Mouse (Mus musculus): Measurements from ENCODE around the gene 1700018B08Rik. TPM values are rescaled to one million over a fixed set of nuclear protein-coding genes. Genes with fewer than 3 reads are reported as not detected.

The 1700018B08Rik gene
- polyA plus RNA-seq, 1 experiment from 2014 or later: not detected

DNA sequence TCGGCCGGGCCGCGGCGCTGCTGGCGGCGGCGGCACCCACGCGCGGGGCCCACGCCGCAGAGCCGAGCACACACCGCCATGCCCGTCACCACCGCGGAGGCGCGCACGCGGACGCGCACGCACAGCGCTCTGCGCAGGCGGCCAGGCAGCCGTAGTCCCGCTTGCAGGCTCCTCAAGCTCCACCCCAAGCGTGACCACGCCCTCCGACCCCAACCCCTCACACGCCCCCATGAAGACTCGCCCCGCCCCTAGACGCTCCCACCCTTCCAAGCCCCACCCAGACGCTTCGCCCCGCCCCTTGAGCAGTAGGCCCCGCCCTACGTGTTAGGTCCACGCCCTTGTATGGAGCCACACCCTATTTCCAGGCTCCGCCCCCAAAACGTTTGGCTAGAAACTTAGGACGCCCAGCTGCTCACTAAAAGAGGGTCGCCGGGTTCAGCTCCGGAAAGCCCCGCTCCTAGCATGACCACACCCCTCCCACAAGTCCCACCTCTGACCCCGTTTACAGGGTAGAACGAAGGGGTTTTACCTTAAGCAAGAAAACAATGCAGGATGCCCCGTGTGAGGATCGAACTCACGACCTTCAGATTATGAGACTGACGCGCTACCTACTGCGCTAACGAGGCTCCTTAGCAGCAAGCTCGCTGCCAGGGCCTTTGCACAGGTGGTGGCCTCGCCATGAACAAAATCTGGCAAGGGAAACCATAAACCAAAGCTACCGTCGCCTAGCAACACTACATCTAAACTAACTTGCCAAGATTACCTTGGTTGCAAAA lies 34.7 kb upstream of the 1700018B08Rik start, which contains the start of gene Fbxo31:
Gene Fbxo31, minus strand, starts transcription at position 131 of the 776 bp plus-strand sequence.
- Histone ChIP-seq H3K27ac (peak within 1 kb of the TSS; percentile 20; the same call in 1 of the 2 replicates), H3K4me2 (replicated peaks) (peak within 1 kb of the TSS; percentile 89), H3K27me3 (no peaks in the 10 kb centered on the region), H3K9ac (peak within 1 kb of the TSS; percentile 82), H3K9me3 (no peaks in the 10 kb centered on the region), H3K4me3 (peak within 1 kb of the TSS; percentile 91), H3K36me3 (no peaks in the 10 kb centered on the region), H3K4me1 (peaks cover 23% of the 10 kb centered on the region)
- 2% methylated on average over 62 of the region's 63 CpGs for WGBS
- peak; percentile 83 for ATAC-seq (ENCODE audit: insufficient number of reproducible peaks, insufficient read depth, low FRiP score, low TSS enrichment)

GRCm38 (mm10) chr8:121577751-121578675 lies 33.9 kb upstream of the 1700018B08Rik start:
- Histone ChIP-seq H3K36me3 (no peaks in the 10 kb centered on the region), H3K27me3 (no peaks in the 10 kb centered on the region), H3K9ac (peak overlapping the region; percentile 82), H3K4me2 (replicated peaks) (peak overlapping the region; percentile 89), H3K4me3 (peak overlapping the region; percentile 91), H3K4me1 (peaks cover 23% of the 10 kb centered on the region), H3K9me3 (no peaks in the 10 kb centered on the region), H3K27ac (peak overlapping the region; percentile 20; the same call in 1 of the 2 replicates)
- under 1% methylated on average over 44 of the region's 44 CpGs for WGBS
- ATAC-seq (ENCODE audit: insufficient number of reproducible peaks, insufficient read depth, low FRiP score, low TSS enrichment): peak; percentile 49

GRCm38 (mm10) chr8:121575661-121576060 lies 31.5 kb upstream of the 1700018B08Rik start:
- 79% methylated on average over 3 of the region's 3 CpGs for WGBS
- Histone ChIP-seq H3K9ac (no peak overlapping the region), H3K27me3 (no peaks in the 10 kb centered on the region), H3K4me1 (peaks cover 23% of the 10 kb centered on the region), H3K4me3 (no peak overlapping the region), H3K4me2 (replicated peaks) (no peak overlapping the region), H3K36me3 (no peaks in the 10 kb centered on the region), H3K27ac (no peak overlapping the region), H3K9me3 (no peaks in the 10 kb centered on the region)
- ATAC-seq (ENCODE audit: insufficient number of reproducible peaks, insufficient read depth, low FRiP score, low TSS enrichment): no peak

DNA sequence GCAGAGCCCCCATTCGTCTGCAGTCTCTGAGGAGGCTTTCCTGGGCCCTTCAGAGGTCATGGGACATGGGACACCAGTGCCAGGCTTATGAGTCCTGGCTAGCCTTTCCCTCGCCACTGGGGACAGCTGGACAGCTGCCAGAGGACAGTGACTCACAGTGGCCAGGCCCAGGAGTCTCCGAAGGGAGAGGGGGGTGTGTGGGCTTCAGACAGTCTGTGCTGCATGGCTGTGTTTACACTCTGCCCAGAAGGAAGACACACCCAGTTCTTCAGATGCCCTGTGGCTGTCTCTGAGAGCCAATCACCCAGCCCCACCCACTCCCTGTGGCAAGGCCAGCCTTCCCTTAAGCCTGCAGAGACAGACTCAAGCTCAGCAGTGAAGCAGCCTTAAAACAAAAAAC lies 29.2 kb upstream of the 1700018B08Rik start:
- Histone ChIP-seq H3K4me1 (peaks cover 23% of the 10 kb centered on the region), H3K4me3 (no peak overlapping the region), H3K4me2 (replicated peaks) (no peak overlapping the region), H3K9me3 (no peaks in the 10 kb centered on the region), H3K36me3 (no peaks in the 10 kb centered on the region), H3K27me3 (no peaks in the 10 kb centered on the region), H3K27ac (no peak overlapping the region), H3K9ac (no peak overlapping the region)
- WGBS: 53% methylated on average over 3 of the region's 3 CpGs
- ATAC-seq (ENCODE audit: insufficient number of reproducible peaks, insufficient read depth, low FRiP score, low TSS enrichment): no peak

DNA sequence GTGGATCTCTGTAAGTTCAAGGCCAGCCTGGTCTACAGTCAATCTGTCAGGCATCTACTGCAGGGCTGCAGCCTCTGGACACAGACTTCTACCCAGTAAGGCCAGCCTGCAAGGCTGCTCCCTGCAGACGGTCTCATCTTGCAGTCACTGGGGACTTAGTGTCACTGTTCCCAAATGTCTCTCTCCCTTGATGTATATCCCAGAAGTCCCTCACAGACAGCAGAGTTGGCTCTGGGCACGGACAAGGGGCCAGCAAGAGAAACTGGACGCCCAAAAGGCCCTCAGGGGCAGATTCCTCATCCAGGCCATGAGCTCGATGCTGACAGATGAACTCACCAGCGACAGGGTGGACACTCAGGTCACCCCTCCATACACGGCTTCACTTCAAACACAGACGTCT lies 28.0 kb upstream of the 1700018B08Rik start:
- no peak for ATAC-seq (ENCODE audit: insufficient number of reproducible peaks, insufficient read depth, low FRiP score, low TSS enrichment)
- Histone ChIP-seq H3K36me3 (no peaks in the 10 kb centered on the region), H3K4me1 (peaks cover 15% of the 10 kb centered on the region), H3K4me2 (replicated peaks) (no peak overlapping the region), H3K9ac (no peak overlapping the region), H3K27ac (no peak overlapping the region), H3K9me3 (no peaks in the 10 kb centered on the region), H3K27me3 (no peaks in the 10 kb centered on the region), H3K4me3 (no peak overlapping the region)
- WGBS: 63% methylated on average over 7 of the region's 7 CpGs

DNA sequence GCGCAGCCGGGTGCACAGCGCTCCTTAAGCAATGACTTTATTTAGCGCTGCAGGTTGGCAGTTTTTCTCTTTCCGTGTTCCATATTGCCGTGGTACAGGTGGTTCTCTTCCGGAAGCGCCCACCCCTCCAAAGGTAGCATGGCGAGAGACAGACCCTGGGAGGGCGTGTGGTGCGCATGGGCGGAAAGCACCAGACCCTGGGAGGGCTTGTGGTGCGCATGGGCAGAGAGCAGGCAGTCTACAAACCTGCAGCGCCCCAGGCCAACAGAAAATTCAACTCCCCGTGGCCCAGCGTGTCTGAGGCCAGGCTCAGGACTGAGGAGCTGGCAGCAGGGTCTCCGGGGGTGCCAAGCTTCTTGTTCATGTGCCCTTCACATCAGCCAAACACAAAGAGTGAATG lies 26.7 kb upstream of the 1700018B08Rik start:
- Histone ChIP-seq H3K9me3 (no peaks in the 10 kb centered on the region), H3K4me3 (no peak overlapping the region), H3K27me3 (no peaks in the 10 kb centered on the region), H3K4me1 (0 out of 2 replicates have a peak, but pooled peaks cover 4% of the 10 kb centered on the region), H3K36me3 (peaks cover 5% of the 10 kb centered on the region; the same call in 1 of the 2 replicates), H3K4me2 (replicated peaks) (no peak overlapping the region), H3K27ac (no peak overlapping the region), H3K9ac (no peak overlapping the region)
- 84% methylated on average over 17 of the region's 17 CpGs for WGBS
- ATAC-seq (ENCODE audit: insufficient number of reproducible peaks, insufficient read depth, low FRiP score, low TSS enrichment): no peak

- Histone ChIP-seq H3K27me3 (no peaks in the 10 kb centered on the region), H3K36me3 (peaks cover 8% of the 10 kb centered on the region), H3K9ac (no peak overlapping the region), H3K4me2 (replicated peaks) (no peak overlapping the region), H3K4me1 (0 out of 2 replicates have a peak, but pooled peaks cover 2% of the 10 kb centered on the region), H3K9me3 (no peaks in the 10 kb centered on the region), H3K27ac (no peak overlapping the region), H3K4me3 (no peak overlapping the region)
- WGBS: 81% methylated on average over 21 of the region's 21 CpGs
- ATAC-seq (ENCODE audit: insufficient number of reproducible peaks, insufficient read depth, low FRiP score, low TSS enrichment): no peak
Measured at GRCm38 (mm10) chr8:121570335-121570734, 26.2 kb upstream of the 1700018B08Rik start.

GRCm38 (mm10) chr8:121568321-121568720 lies 24.2 kb upstream of the 1700018B08Rik start:
- no peak overlapping the region for H3K27ac ChIP-seq
- no peak for ATAC-seq (ENCODE audit: insufficient number of reproducible peaks, insufficient read depth, low FRiP score, low TSS enrichment)
- 77% methylated on average over 6 of the region's 6 CpGs for WGBS

GRCm38 (mm10) chr8:121563701-121564100 lies 19.6 kb upstream of the 1700018B08Rik start:
- Histone ChIP-seq H3K27ac (no peak overlapping the region), H3K4me1 (no peaks in the 10 kb centered on the region), H3K9me3 (no peaks in the 10 kb centered on the region), H3K4me3 (no peak overlapping the region), H3K36me3 (peaks cover 31% of the 10 kb centered on the region), H3K4me2 (replicated peaks) (no peak overlapping the region), H3K27me3 (no peaks in the 10 kb centered on the region), H3K9ac (no peak overlapping the region)
- WGBS: 82% methylated on average over 6 of the region's 6 CpGs
- ATAC-seq (ENCODE audit: insufficient number of reproducible peaks, insufficient read depth, low FRiP score, low TSS enrichment): no peak

More at GRCm38 (mm10) chr8:121568321-121568720, 24.2 kb upstream of the 1700018B08Rik start:
- no peaks in the 10 kb centered on the region for H3K27me3 ChIP-seq
- H3K9me3 ChIP-seq: no peaks in the 10 kb centered on the region
- H3K4me2 ChIP-seq (replicated peaks): no peak overlapping the region
- peaks cover 12% of the 10 kb centered on the region for H3K36me3 ChIP-seq
- H3K4me3 ChIP-seq: no peak overlapping the region
- H3K4me1 ChIP-seq: no peaks in the 10 kb centered on the region
- H3K9ac ChIP-seq: no peak overlapping the region

- 79% methylated on average over 9 of the region's 9 CpGs for whole genome bisulfite sequencing
- peaks cover 37% of the 10 kb centered on the region for H3K36me3 ChIP-seq
- no peaks in the 10 kb centered on the region for H3K27me3 ChIP-seq
Measured at GRCm38 (mm10) chr8:121562941-121563351, 18.8 kb upstream of the 1700018B08Rik start.

DNA sequence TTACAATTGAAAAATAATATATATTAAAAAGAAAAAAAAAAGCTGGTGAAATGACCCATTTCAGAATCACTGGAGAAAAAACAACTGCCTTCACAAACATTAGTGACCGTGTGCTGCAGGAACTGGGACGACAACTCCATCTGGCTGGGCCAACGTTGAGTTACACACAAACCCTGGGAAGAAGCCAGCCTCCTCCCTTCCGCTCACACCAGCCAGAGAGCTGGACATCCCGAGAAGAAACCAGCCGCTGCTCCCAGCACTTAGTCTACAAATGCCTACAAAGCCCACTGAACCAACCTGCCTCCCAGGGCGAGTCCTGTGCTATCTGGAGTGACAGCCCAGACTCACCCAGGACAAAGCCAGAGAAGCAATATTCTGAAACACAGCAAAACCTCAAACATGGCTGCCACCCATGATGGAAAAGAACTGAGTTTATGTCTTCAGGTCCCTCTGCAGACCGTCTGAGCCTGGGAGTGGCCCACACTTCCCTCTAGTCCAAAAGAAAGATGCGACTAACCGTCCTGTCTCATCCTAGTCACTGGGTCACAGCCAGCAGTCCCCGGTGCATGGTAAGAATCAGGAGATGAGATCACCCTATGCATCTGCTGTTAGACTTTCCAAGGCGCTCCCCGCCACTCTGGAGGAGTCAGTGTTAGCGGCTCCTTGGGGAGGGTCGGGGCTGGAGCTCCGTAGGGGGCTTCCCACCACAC lies 17.7 kb upstream of the 1700018B08Rik start:
- ATAC-seq (ENCODE audit: insufficient number of reproducible peaks, insufficient read depth, low FRiP score, low TSS enrichment): no peak
- Histone ChIP-seq H3K4me1 (no peaks in the 10 kb centered on the region), H3K9me3 (no peaks in the 10 kb centered on the region), H3K27ac (no peak overlapping the region), H3K36me3 (peaks cover 41% of the 10 kb centered on the region), H3K4me3 (no peak overlapping the region), H3K27me3 (no peaks in the 10 kb centered on the region), H3K4me2 (replicated peaks) (no peak overlapping the region), H3K9ac (no peak overlapping the region)
- whole genome bisulfite sequencing: 88% methylated on average over 16 of the region's 16 CpGs

More at GRCm38 (mm10) chr8:121562941-121563351, 18.8 kb upstream of the 1700018B08Rik start:
- no peaks in the 10 kb centered on the region for H3K4me1 ChIP-seq
- H3K4me3 ChIP-seq: no peak overlapping the region
- no peak for ATAC-seq (ENCODE audit: insufficient number of reproducible peaks, insufficient read depth, low FRiP score, low TSS enrichment)
- H3K27ac ChIP-seq: no peak overlapping the region
- no peak overlapping the region for H3K9ac ChIP-seq
- no peaks in the 10 kb centered on the region for H3K9me3 ChIP-seq
- H3K4me2 ChIP-seq (replicated peaks): no peak overlapping the region

All from embryonic facial prominence, embryonic 12.5 days (tissue).